Mouse (Mus musculus) heart, postnatal 0 days (tissue): ENCODE data around the gene Tceal8.

Source experiments
- CTCF ChIP-seq: IDR thresholded peaks from 2 replicates; pipeline ENCODE4 v1.5.1; 2016; ENCODE audit warnings: antibody characterized with exemption, control low read depth, low read depth
- EP300 ChIP-seq: IDR thresholded peaks from 2 replicates; pipeline ENCODE4 v1.6.1; 2016; ENCODE audit warnings: antibody characterized with exemption, low read depth

GRCm38 (mm10) chrX:136203664-136204066, 31.5 kb upstream of the Tceal8 start, which contains the start of gene Tceal5:
- TF ChIP-seq CTCF (no peak), EP300 (no peak)
